Mouse (Mus musculus) hindbrain, embryonic 14.5 days (tissue): ENCODE measurements around the gene Stard13. TPM values are rescaled to one million over a fixed set of nuclear protein-coding genes. Genes with fewer than 3 reads are reported as not detected.

Experiments
- ATAC-seq: fragments of 200-750 bp; cut with Nextera tagmentation; 2 replicates; pipeline ENCODE4 v1.8.0; 2017; ENCODE audit warnings: moderate number of reproducible peaks, mild to moderate bottlenecking, moderate TSS enrichment, moderate library complexity; ENCODE audit not compliant: low FRiP score
- DNase-seq: peaks from one replicate; pipeline ENCODE4 v3.0.0-alpha.2; 2015; ENCODE audit warnings: low spot score
- H3K27ac ChIP-seq: fragments of 300-500 bp; sonication (generic); 2 replicates; pipeline ENCODE4 v1.5.1; 2014; ENCODE audit warnings: mild to moderate bottlenecking, moderate library complexity
- H3K27me3 ChIP-seq: fragments of 300-500 bp; sonication (generic); 2 replicates; pipeline ENCODE4 v1.6.1; 2014; ENCODE audit warnings: mild to moderate bottlenecking, low read length, mixed read lengths; ENCODE audit not compliant: control insufficient read depth, insufficient read depth
- H3K36me3 ChIP-seq: fragments of 300-500 bp; sonication (generic); replicated peaks from 2 replicates; pipeline ENCODE4 v1.6.1; 2014; ENCODE audit not compliant: control insufficient read depth, insufficient read depth
- H3K4me1 ChIP-seq: fragments of 300-500 bp; sonication (generic); replicated peaks from 2 replicates; pipeline ENCODE4 v1.6.1; 2014; ENCODE audit warnings: antibody characterized with exemption, low read length, mixed read lengths; ENCODE audit not compliant: control insufficient read depth, insufficient read depth
- H3K4me2 ChIP-seq: fragments of 300-500 bp; sonication (generic); replicated peaks from 2 replicates; pipeline ENCODE4 v1.6.1; 2014; ENCODE audit warnings: mild to moderate bottlenecking, moderate library complexity
- H3K4me3 ChIP-seq: fragments of 300-500 bp; sonication (generic); replicated peaks from 2 replicates; pipeline ENCODE4 v1.5.1; 2014; ENCODE audit warnings: mild to moderate bottlenecking, low read length
- H3K9ac ChIP-seq: fragments of 300-500 bp; sonication (generic); 2 replicates; pipeline ENCODE4 v1.6.1; 2014
- H3K9me3 ChIP-seq: fragments of 300-500 bp; sonication (generic); 2 replicates; pipeline ENCODE4 v1.6.1; 2016; ENCODE audit warnings: low read length; ENCODE audit not compliant: control insufficient read depth
- WGBS: fragments of 180-500 bp; shearing (Covaris S2); extraction: QIAGEN DNeasy Blood & Tissue Kit; methylation state at CpG from one replicate; pipeline ENCODE4 v1.1.7; 2014; 5-methylcytosine and 5-hydroxymethylcytosine counted together
- polyA plus RNA-seq: library from polyadenylated mRNA; unstranded; fragments of >200 nt; fragmentation: Nextera tagmentation; extraction: Ambion mirVana; gene quantifications from 2 replicates; pipeline ENCODE4 v1.2.1, GENCODE M21; 2014

The Stard13 gene
- polyA plus RNA-seq, 1 experiment from 2014 or later: 6.0 TPM

GRCm38 (mm10) chr5:150996586-150996985 lies 237.1 kb downstream of the Stard13 start:
- no peaks in the 10 kb centered on the region for H3K4me1 ChIP-seq
- H3K9ac ChIP-seq: no peak overlapping the region
- DNase-seq (no peak), ATAC-seq (no peak)
- 77% methylated on average over 2 of the region's 2 CpGs for WGBS
- no peak overlapping the region for H3K4me2 ChIP-seq
- H3K9me3 ChIP-seq: no peaks in the 10 kb centered on the region
- no peak overlapping the region for H3K4me3 ChIP-seq
- no peaks in the 10 kb centered on the region for H3K27me3 ChIP-seq
- H3K27ac ChIP-seq: no peak overlapping the region
- no peaks in the 10 kb centered on the region for H3K36me3 ChIP-seq

- ATAC-seq (no peak), DNase-seq (no peak)
- Histone ChIP-seq H3K4me1 (no peaks in the 10 kb centered on the region), H3K36me3 (no peaks in the 10 kb centered on the region), H3K27ac (no peak overlapping the region), H3K4me2 (no peak overlapping the region), H3K27me3 (no peaks in the 10 kb centered on the region), H3K4me3 (no peak overlapping the region), H3K9me3 (no peaks in the 10 kb centered on the region), H3K9ac (no peak overlapping the region)
- 94% methylated on average over 7 of the region's 7 CpGs for WGBS
Observed at GRCm38 (mm10) chr5:150994096-150994495, 239.5 kb downstream of the Stard13 start.

Other genes starting within 250 kb of the Stard13 start
- not detected in 2 replicates for gene Gm42906, start 194.3 kb upstream of the Stard13 start, polyA plus RNA-seq